Mouse (Mus musculus) liver, adult 2 months (tissue): ENCODE measurements around the gene Pde4d.

Source experiments
- CTCF ChIP-seq: fragments of 200-500 bp; IDR thresholded peaks from 2 replicates; pipeline ENCODE4 v1.5.1; 2011; ENCODE audit warnings: low read depth, low read length, control low read depth
- POLR2A ChIP-seq: fragments of 200-500 bp; IDR thresholded peaks from 2 replicates; pipeline ENCODE4 v1.6.1; 2011; ENCODE audit warnings: low read length, control low read depth; ENCODE audit not compliant: insufficient read depth; ENCODE audit errors: extremely low read depth

DNA sequence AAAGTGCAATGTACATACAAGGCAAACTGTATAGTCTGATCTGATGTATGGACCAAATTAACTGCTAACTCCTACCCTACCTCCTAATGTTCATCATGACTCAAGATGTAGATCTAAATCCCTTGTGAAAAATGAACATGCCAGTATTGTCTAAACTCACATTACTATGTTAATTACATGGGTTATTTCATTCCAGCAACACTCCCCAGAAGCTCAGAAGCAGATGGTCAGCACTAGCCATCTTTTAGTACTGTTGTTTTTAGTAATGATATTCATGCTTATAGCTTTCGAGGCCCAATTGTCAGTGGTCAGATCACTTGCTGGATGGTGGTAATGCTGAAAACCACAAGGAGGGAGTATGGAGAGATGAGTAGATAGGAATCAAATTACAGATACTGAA, 1127.0 kb downstream of the Pde4d start:
- TF ChIP-seq CTCF (no peak), POLR2A (no peak)
